Mouse (Mus musculus): ENCODE data around the gene Safb2.

GRCm38 (mm10) chr17:56572939-56573338, 11.4 kb downstream of the Safb2 start:
- TF ChIP-seq EP300 (IDR thresholded peaks at IDR 0.05; ENCODE audit: low read depth) (no peak), CTCF (IDR thresholded peaks at IDR 0.05; ENCODE audit: low read depth) (no peak)

Data from heart, postnatal 0 days (tissue).